Mouse (Mus musculus) 416B (cell line): ENCODE measurements around the gene Rock2.
"Not testable (repeated sequence)": the region's sequence is repeated elsewhere in the genome, so short reads cannot be mapped to it uniquely, and the experiment has no call there.

Experiments used
- DNase-seq: peaks from one replicate; pipeline ENCODE4 v3.0.0; 2011; ENCODE audit warnings: low read depth

Rock2 gene

DNA sequence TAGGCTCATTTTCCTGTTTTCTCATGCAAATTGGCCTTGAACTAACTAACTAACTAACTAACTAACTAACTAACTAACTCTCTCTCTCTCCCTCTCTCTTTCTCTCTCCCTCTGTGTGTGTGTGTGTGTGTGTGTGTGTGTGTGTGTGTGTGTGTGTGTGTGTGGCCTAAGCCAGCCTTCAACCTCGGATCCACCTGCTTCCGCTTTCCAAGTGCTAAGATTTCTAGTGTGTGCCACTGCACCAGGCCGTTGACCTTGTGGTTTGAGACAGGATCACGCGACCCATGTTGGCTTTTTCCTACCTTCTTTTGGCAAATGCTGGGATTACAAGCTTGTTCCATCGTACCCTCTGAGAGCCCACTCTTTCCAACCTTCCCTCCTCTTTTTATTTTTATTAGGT lies 105.9 kb downstream of the Rock2 start:
- DNase-seq, result peak; percentile 93

DNA sequence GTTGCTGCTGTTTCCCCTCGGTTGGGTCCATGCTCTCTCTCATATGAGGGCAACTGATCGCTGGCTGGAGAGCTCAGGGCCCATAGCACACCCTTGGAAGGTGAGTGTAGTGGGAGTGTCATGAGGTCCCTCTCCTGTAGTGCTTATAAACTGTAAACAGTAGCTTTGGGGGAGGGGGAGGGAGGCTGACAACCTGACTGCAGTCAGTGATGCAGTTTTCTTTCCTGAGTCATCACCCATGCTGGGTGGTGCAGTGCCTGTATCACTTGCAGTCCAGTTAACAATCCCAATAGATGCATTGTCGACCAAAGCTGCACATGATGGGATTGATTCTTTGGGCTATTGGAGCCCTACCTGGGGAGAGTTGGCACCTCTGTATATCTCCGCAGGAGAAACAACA lies 106.5 kb downstream of the Rock2 start:
- peak; percentile 34 for DNase-seq

DNA sequence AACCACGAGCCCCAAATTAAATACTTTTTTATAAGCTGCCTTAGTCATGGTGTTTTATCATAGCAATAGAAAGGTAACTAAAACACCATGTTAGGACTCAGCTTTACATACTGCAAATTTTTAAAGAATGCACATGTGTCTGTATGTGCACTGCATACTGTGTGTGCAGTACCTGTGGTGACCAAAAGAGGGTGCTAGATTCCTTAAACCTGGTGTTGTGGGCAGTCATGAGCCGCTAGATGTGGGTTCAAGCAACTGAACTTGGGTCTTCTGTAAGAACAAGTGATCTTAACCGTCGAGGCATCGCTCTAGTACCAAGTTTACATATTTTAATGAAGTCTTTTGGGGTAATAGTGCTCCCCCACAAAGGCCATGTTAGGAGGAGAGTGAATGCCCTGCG lies 114.8 kb downstream of the Rock2 start:
- no peak for DNase-seq

DNA sequence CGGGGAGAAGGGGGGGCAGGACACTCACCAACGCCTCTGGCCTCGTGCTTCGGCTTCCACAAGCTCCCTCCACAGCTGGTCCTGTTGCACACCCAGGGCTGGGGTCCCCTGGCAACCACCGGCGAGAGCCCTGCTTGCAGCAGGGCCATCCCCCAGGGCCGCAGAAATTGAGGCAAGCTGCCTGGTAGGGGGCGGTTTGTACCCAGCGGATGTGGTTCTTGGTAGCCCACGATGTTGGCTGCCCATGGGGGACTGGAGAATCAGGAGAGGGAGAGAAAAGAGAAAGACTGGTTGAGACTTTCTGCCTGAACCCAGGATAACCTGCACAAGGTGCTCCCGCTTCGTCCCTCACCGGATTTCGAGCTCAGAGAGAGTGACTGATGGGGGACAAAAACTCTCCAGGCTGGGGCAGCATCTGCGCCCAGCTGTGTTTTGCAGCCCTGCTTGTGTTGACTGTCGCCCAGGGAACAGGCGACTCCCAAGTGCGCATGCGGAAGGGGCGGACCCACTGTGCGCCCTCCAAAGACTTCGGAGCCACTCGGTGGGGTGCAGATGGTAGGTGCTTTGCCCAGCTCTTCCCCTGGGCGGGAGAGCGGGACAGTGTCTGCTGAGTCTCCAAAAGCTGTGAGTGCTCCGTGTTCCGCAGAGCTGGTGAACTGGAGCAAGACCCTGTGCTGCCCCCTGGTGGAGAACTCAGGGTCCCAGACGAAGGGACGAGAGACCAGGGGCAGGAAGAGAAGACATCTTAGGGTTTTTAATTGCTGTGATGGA lies 116.6 kb downstream of the Rock2 start, which contains the start of gene 2410004P03Rik:
TSS of gene 2410004P03Rik (minus strand) at position 628 of the 771 bp plus-strand sequence.
- DNase-seq, result peak; percentile 64

DNA sequence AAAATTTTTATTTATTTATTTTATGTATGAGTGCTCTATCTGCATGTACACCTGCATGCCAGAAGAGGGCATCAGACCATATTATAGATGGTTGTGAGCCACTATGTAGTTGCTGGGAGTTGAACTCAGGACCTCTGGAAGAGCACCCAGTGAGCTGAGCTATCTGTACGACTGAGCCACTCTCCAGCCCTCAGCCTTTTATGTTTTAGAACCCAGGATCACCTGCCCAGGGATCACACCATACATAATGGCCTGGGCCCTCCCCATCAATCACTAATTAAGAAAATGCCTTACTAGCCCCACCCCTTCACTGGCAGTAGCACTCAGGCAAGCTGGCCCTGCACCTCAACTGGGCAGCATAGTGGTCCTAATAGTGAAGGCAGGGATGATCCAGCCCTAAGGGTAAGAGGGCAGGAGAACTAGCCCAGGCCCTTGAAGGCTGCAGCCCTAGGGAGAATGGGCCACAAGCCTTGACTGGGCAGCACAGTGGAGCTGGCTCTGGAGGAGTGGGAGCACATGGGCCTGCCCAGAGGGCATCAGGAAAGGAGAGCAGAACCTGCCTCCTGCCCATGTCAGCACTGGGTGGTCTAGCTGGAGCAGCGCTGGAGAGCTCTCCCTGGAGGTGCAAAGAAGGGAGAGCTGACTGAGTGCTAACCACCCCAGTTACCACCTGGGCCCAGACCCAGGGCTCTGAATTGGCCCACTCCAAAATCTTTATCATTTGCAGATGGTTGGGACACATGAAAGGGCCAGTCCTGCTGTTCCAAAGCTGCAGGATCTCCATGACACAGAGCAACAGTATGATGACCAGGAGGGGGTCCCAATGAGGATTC lies 117.6 kb downstream of the Rock2 start:
- DNase-seq, result no peak

DNA sequence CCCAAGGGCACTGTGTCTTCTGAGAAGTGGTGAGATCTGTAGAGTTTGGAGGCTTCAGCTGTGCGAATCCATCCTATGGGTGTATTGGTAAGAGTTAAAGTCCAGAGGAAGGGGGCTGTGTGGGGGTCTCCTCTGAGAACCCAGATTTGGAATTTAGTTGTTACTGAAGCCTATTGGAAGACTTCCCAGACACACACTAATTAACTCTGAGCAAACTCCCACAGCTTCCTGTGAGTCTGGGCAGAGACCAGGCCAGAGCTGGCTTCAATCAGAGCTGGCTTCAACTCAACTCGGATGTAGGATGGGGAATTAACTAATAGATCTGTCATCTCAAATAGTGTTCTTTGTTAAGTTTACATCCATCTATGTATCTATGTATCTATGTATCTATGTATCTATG lies 121.0 kb downstream of the Rock2 start:
- no peak for DNase-seq

DNA sequence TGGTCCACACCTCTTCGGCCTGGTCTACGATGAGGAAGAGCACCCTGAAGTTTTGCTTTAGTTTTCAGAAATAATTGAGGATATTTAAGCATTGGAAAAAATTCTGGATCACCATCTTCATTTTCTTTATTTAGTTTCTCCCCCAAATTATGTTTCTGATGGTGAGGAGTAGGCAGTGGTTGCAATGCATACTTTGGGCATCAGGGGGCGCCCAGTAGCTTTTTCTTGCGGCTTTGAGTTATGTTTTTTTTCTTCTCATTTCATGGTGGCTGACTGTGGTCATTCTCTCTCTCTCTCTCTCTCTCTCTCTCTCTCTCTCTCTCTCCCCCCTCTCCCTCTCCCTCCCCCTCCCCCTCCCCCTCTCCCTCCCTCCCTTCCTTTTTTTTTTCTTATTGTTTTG lies 123.8 kb downstream of the Rock2 start:
- DNase-seq, result peak; percentile 56

DNA sequence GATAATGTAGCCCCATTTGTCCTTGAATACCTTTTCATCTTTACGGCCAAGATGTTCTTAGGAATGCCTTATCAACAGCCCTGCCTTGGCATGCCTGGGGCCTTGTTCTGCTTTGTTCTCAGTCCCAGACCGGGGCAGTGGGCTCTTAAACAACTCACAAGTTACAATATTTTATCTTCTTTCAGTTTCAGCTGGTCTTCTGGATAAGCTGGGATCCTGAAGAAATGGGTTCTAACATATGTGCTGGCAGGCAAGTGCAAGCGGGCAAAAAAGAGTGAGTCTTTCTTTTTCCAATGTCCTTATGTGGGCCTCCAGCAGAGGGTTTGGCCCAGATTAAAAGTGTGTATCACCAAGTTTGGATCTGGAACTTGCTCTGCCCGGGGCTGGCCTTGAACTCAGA lies 126.4 kb downstream of the Rock2 start:
- not testable (repeated sequence) for DNase-seq

DNA sequence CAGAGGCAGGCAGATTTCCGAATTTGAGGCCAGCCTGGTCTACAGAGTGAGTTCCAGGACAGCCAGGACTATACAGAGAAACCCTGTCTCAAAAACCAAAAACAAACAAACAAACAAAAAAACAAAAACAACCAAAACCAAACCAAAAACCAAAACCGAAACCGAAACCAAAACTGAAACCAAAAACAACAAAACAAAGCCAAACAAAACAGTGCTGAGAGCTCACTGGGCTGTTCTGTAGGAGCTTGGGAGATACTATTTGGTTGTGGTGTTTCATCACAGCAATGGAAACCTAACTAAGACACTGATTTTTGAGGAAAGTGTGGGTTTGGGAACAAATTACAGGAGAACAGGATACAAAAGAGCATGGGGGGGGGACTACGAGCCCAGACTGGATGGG lies 127.5 kb downstream of the Rock2 start:
- DNase-seq, result no peak

DNA sequence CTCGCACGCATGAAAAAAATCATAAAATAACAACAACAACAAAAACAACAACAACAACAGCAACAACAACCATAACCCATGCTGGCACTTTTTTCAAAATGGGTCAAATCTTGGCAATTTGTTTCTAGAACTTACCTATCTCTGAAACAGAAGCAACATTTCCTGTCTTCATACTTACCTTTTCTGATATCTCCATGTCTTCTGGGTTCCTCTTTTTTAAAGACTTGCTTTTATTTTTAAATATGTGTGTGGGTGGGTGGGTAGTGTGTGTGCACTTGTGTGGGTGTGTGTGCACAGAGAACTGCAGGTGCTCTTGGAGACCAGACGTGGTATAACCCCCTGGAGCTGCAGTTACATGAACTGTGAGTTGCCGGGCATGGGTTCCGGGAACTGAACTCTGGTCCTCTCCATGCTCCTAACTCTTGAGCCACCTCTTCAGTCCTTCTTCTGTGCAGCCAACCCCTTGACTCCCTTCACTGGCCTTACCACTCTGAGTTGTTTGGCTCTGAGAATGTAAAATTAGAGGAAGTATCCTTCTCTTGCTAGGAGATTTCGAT lies 129.9 kb downstream of the Rock2 start:
- DNase-seq, result no peak

DNA sequence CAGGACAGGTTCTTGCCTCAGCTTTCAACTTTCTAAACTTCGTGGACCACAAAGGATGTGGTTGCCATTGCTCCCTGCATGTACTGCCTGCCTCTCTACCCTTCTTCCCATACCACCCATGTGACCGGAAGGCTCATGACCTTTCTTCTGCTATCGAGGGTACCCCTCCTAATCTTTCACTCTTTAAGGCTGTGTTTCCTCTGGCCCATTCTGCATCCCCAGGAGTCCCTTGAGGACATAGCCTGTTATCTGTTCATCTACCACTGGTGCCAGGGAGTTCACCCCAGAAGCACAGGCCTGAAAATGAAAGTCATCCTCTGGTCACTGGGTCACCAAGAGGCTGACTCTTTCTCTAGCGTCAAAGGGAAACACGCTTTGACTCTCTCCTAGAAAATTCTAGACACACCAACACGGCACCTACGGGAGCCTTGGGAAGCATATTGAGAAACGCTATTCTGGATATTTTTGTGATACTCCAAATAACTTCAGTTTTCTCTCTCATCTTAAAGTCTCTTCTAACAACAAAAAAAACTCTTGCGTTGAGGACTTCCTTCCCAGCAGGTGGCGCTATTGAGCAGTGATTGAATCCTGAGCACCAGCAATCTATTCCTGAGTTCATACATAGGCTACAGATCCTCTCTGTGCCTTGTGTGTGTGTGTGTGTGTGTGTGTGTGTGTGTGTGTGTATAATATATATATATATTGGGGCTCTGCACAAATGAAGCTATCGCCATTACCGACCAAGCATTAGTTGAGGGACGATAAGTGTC lies 138.2 kb downstream of the Rock2 start:
- DNase-seq, result peak; percentile 84

DNA sequence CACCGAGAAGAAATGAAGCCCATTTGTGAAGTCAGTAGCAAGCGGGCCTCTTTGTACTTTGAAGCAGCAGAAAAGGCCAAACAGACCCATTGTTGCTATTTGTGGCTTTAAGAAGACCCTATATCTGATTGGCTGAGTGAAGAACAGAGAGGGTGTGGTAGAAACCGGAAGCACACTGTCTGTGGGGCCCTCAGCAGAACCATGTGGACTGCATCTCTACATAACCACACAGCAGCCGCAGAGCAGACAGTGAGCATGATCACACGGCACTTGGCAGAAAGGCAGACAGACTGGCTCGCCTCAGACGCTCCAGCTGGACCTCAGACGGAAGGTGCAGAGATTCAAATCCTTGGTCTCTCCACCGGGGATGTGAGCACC lies 138.8 kb downstream of the Rock2 start:
- peak; percentile 81 for DNase-seq

DNA sequence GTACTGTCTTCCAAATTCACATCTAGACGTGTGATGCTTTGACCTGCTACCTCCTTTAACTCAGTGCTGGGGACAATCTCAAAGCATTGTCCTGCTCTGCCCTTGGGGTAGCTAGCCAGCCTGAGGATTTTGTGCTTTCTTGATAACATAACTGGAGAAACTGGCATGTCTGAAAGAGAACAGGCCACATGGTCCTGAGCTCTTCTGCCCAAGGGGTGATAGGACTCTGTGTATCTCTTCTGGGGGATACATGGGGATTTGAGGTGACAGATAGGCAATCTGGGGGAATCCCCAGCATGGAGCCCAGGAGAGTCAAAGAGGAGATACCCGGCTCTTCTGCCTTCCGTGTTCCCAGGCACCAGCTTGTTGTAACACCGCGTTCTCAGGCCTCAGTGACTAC lies 140.0 kb downstream of the Rock2 start:
- no peak for DNase-seq

DNA sequence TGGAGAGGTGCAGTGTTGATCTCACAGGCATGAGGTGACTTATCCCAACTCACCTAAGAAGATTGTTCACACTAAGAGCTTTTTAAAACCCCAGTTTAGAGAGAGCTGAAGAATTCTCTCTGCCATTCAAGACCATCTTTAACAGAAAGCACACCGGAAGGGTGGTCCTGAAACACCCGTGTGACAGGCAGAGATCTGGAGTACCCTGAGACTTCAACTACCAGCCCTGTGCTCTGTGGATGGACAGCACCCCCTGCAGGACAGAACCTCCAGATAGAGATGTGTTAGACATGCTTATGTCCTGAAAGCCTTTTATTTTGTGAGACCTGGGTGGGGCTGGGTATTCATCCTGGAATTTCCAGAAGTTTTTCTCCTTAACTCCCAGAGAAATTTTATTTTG lies 140.4 kb downstream of the Rock2 start:
- DNase-seq, result peak; percentile 65

DNA sequence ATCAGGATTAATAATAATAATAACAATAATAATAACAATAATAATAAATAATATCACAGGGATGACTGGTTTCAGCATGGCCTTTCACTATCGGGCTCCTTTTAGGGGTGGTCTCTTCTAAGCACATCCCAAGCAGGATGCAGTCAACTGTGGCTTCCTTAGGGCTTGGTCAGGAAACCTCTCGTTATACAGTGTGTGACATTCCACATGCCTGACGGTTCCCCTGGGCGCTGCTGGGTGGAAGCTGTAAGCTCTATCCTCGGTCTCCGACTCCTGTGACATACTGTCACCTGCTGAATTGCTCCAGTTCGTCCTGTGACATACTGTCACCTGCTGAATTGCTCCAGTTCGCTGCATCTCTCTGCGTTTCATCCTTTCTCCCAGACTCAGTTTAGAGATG lies 141.8 kb downstream of the Rock2 start:
- DNase-seq, result no peak

DNA sequence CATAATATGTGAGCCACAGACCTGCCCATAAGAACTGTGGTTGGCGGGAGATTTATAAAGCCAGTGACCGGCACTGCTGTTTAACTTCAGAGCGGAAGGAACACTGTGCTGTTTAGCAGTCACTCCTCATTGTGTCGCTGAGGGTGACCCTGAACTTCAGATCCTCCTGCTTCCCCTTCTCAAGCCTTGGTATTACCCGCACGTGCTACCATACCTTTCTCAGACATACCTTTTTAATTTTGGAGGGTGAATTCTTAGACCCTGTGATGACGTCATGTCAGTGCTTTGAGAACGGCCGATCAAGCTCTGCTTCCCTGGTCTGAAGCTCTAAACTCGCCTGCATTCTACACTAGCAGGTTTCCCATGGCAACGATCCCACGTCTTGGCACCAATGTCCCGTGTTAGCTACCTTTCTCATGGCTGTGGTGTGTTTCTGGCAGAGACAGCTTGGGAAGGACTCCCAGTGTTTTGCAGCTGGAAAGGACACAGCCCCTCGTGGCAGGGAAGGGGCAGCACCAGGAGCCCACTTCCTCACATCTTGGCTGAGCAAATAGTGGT lies 142.4 kb downstream of the Rock2 start:
- no peak for DNase-seq
